Mouse (Mus musculus): ENCODE measurements around the gene 1700024B05Rik. TPM values are rescaled to one million over a fixed set of nuclear protein-coding genes. Genes with fewer than 3 reads are reported as not detected.
"Not testable (repeated sequence)": the region's sequence is repeated elsewhere in the genome, so short reads cannot be mapped to it uniquely, and the experiment has no call there.

The 1700024B05Rik gene
- total RNA-seq (2022) = not detected

DNA sequence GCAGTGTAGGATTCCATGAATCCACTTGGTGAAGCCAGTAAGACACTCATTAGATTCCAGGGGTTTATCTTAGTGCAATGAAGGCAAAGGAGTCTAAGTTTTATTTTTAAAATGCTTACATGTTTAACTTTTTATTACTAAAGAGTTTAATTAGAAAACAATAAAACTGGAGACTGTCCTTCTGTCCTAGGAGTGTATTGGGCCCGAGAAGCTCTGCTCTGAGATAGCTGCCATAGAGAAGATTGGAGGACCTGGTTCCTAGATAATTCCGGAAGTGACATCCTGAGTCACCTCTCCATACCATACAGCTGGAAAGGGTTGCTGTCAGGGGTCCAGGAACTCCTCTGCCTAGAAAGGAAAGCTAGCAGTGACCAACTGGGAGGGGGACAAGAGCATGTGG is at the start of gene 1700024B05Rik:
Gene 1700024B05Rik (plus strand): TSS at position 301 of the 400 bp plus-strand sequence.
- DNase-seq = not testable (repeated sequence)

DNA sequence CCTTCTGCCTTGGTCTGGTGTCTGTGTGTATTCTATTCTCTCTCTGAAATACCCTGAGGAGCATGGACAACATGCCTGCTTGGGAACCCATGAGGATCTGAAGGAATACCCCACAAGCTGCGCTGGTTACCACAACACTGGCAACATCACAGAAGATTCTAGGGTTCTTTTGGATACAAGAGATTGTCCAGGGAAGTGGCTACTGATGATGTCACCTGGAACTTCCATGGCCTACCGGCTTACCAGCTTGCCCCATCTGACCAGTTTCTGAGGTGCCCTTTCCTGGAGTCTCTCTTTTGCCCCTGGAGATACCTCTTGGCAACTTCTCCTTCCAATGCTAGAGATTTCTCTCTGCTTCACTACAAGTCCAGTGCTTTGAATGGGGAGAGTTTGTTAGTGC is 36.6 kb upstream of the 1700024B05Rik start, which contains the start of gene Gm7980:
Gene Gm7980 (minus strand): TSS at position 101 of the 400 bp plus-strand sequence.
- not testable (repeated sequence) for DNase-seq

DNA sequence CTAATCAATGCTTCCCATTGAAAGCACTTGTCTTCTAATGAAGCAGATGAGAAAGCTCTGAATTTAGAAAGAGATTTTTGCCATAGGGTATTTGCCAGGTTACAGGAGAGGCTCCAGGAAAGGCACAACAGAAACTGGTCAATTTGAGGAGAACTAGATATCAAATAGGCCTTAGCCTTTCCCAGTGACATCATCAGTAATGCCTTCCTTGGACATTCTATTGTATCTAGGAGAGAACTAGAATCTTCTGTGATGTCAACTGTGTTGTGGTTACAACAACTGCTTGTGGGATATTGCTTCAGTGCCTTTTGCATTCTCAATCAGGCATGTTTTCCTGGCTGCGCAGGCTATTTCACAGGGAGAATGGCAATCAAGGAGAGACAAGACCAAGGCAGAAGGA is 19.1 kb upstream of the 1700024B05Rik start, which contains the start of gene 1700049E17Rik1:
Gene 1700049E17Rik1 (plus strand): TSS at position 301 of the 400 bp plus-strand sequence.
- not testable (repeated sequence) for DNase-seq

DNA sequence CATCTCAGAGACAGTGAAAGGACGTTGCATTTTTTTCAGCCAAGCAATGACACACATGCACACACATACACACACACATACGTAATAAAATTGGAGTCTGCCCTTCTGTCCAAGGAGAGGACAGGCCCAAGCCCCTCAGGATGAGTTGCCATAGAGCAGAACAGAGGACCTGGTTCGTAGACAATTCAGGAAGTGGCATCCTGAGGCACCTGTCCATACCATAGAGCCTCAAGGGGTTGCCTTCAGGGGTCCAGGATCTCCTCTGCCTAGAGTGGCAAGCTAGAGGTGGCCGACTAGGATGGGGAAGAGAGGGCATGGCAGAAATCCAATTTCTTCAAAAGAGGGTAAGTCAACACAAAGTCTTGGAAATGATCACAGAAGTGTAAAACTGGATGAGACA is 20.3 kb downstream of the 1700024B05Rik start:
- not testable (repeated sequence) for DNase-seq

DNA sequence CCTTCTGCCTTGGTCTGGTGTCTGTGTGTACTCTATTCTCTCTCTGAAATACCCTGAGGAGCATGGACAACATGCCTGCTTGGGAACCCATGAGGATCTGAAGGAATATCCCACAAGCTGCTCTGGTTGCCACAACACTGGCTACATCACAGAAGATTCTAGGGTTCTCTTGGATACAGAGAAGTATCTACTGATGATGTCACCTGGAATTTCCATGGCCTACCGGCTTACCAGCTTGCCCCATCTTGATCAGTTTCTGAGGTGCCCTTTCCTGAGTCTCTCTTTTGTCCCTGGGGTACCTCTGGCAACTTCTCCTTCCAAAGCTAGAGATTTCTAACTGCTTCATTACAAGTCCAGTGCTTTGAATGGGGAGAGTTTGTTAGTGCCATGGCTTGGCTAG is 24.0 kb downstream of the 1700024B05Rik start, which contains the start of gene Gm6401:
Gene Gm6401 (minus strand): TSS at position 101 of the 400 bp plus-strand sequence.
- DNase-seq = not testable (repeated sequence)

DNA sequence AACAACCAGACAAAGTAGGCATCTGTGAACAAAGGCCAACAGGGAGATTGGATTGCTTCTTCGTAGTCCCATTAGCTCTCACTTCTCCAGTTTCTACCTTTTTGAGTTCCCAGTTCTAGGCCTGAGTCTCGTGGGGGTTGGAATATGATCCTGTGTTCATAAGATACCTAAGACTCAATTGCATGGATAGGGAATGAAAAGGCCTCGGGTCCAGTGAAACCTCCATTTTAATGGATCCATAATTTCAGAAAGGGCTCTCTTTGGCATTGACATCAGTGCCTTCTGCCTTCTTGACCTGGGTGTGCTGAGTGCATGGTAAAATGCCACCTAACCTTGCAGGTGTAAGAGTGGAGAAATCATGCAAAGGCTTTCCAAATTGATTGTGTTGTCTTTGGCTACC is 24.8 kb downstream of the 1700024B05Rik start:
- not testable (repeated sequence) for DNase-seq

DNA sequence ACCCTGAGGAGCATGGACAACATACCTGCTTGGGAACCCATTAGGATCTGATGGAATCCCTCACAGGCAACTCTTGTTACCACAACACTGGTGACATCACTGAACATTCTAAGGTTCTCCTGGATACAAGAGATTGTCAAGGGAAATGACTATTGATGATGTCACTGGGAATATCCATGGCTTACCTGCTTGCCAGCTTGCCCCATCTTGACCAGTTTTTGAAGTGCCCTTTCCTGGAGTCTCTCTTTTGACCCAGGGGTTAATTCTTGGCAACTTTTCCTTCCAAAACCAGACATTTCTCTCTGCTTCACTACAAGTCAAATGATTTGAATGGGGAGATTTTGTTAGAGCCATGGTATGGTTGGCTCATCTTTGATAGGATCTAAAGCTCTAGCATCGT is 39.4 kb downstream of the 1700024B05Rik start, which contains the start of gene Gm3543:
Gene Gm3543 (minus strand): TSS at position 101 of the 400 bp plus-strand sequence.
- not testable (repeated sequence) for DNase-seq

Other genes starting within 250 kb of the 1700024B05Rik start
- gene Gm8068, start 242.1 kb upstream of the 1700024B05Rik start, total RNA-seq (2022) = not detected
- gene Gm7929, start 193.4 kb upstream of the 1700024B05Rik start, total RNA-seq (2022) = not detected
- gene Gm47189, start 171.6 kb upstream of the 1700024B05Rik start, total RNA-seq (2022) = not detected
- gene Gm7980, start 36.7 kb upstream of the 1700024B05Rik start, total RNA-seq (2022) = not detected
- not detected for gene 1700049E17Rik1, start 19.0 kb upstream of the 1700024B05Rik start, total RNA-seq (2022)
- not detected for gene Gm6401, start 23.9 kb downstream of the 1700024B05Rik start, total RNA-seq (2022)
- not detected for gene Gm3543, start 39.3 kb downstream of the 1700024B05Rik start, total RNA-seq (2022)
- gene Gm7951, start 173.4 kb downstream of the 1700024B05Rik start, total RNA-seq (2022) = not detected
- gene Gm17027, start 218.6 kb downstream of the 1700024B05Rik start, total RNA-seq (2022) = not detected
- gene Gm3573, start 246.8 kb downstream of the 1700024B05Rik start, total RNA-seq (2022) = not detected

All from adrenal gland, adult 8-10 months (tissue).